Mouse (Mus musculus): ENCODE data around the gene Vps13d. TPM values are rescaled to one million over a fixed set of nuclear protein-coding genes. Genes with fewer than 3 reads are reported as not detected.

Vps13d gene
- total and polyA plus RNA-seq, 3 experiments, result 9.4 to 9.8 (median 9.7) TPM

DNA sequence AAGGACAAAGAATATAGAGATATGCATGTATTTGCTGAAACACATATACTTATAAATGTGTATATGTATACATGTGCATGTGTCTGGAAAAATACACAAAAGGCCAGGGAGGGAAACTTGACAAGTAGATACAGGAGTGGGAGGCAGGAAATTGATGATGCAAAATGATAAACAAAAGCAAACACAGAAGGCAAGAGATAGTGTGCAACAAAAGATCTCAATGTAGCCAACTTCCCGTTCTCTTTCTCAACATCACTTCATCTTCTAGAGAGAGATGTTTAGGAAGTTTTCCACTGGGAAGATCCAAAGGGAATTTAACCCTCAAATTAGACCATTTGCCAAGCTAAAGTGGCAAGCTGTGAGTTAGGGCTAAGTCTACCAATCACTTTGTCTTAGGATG lies 238.5 kb downstream of the Vps13d start:
- no peaks in the 10 kb centered on the region for H3K36me3 ChIP-seq (replicated peaks in 1 of 2; ENCODE audit: control insufficient read depth in 1 of 2, insufficient read depth in 1 of 2, low read length in 1 of 2)
- no peaks in the 10 kb centered on the region for H3K79me2 ChIP-seq (replicated peaks; ENCODE audit: control insufficient read depth, extremely low read depth, insufficient read depth, poor library complexity, severe bottlenecking)
- H3K4me2 ChIP-seq (ENCODE audit: insufficient read depth, low read depth, poor library complexity, severe bottlenecking), result no peak overlapping the region
- peaks cover 4% of the 10 kb centered on the region in 2 experiments; a peak in 3 of 4 replicates for H3K4me1 ChIP-seq (ENCODE audit: control insufficient read depth in 1 of 2, insufficient read depth in 2 of 2)
- H3K27ac ChIP-seq (ENCODE audit: insufficient read depth, low read depth), result no peak overlapping the region
- no peaks in the 10 kb centered on the region for H3K27me3 ChIP-seq (replicated peaks)
- in situ Hi-C loops (cut with MboI; ENCODE audit: low pct_ligation_motif_present, low pct_unique_long_range_greater_than_20kb, low sequenced_read_pairs), result no loop called here
- DNase-seq (ENCODE audit: extremely low read depth), result no peak
- H3K9ac ChIP-seq (ENCODE audit: insufficient read depth, low read depth), result no peak overlapping the region
- H3K9me3 ChIP-seq (replicated peaks; ENCODE audit: low read length), result no peaks in the 10 kb centered on the region
- no peak for TF ChIP-seq MYC (IDR thresholded peaks at IDR 0.05; ENCODE audit: low read depth, low read length)
- no peak for TF ChIP-seq SMC3 (IDR thresholded peaks at IDR 0.05; ENCODE audit: low read depth, low read length)
- no peak for TF ChIP-seq RCOR1 (conservative IDR thresholded peaks at IDR 0.05; ENCODE audit: low read depth, low read length)
- no peak for TF ChIP-seq IRF4 (IDR thresholded peaks at IDR 0.05; ENCODE audit: low read depth, low read length)
- TF ChIP-seq MAZ (IDR thresholded peaks at IDR 0.05; ENCODE audit: low read depth, low read length), result no peak
- TF ChIP-seq MEF2A (IDR thresholded peaks at IDR 0.05; ENCODE audit: borderline replicate concordance, low read depth, low read length), result no peak
- no peak for TF ChIP-seq POLR2AphosphoS2 (IDR thresholded peaks at IDR 0.05; ENCODE audit: low read depth, low read length)
- TF ChIP-seq RAD21 (IDR thresholded peaks at IDR 0.05; ENCODE audit: low read depth, low read length), result no peak
- no peak for TF ChIP-seq TBP (conservative IDR thresholded peaks at IDR 0.05; ENCODE audit: low read depth, low read length)
- TF ChIP-seq TCF12 (IDR thresholded peaks at IDR 0.05; ENCODE audit: low read depth, low read length), result no peak
- TF ChIP-seq ZKSCAN1 (IDR thresholded peaks at IDR 0.05; ENCODE audit: borderline replicate concordance, low read depth, low read length), result no peak
- TF ChIP-seq USF1 (IDR thresholded peaks at IDR 0.05; ENCODE audit: low read depth, low read length), result no peak
- TF ChIP-seq CTCF (conservative IDR thresholded peaks at IDR 0.05 in 1 of 2, IDR thresholded peaks at IDR 0.05 in 1 of 2; ENCODE audit: low read depth in 2 of 2, low read length in 2 of 2), result no peak
- TF ChIP-seq BHLHE40 (IDR thresholded peaks at IDR 0.05; ENCODE audit: low read depth, low read length), result no peak
- no peak for TF ChIP-seq PAX5 (IDR thresholded peaks at IDR 0.05; ENCODE audit: low read length)
- no peak overlapping the region for H3K4me3 ChIP-seq (replicated peaks in 1 of 3; ENCODE audit: low read depth in 2 of 3, low read length in 2 of 3, poor library complexity in 1 of 3)
- dilution Hi-C loops (cut with MboI; ENCODE audit: extremely low pct_ligation_motif_present, extremely low pct_unique_long_range_greater_than_20kb, low sequenced_read_pairs), result no loop called here

GRCm38 (mm10) chr4:144955863-144956262 lies 238.9 kb downstream of the Vps13d start:
- DNase-seq (ENCODE audit: extremely low read depth), result no peak
- dilution Hi-C loops (cut with MboI; ENCODE audit: extremely low pct_ligation_motif_present, extremely low pct_unique_long_range_greater_than_20kb, low sequenced_read_pairs), result no loop called here
- Histone ChIP-seq H3K27ac (ENCODE audit: insufficient read depth, low read depth) (no peak overlapping the region), H3K4me3 (replicated peaks in 1 of 3; ENCODE audit: low read depth in 2 of 3, low read length in 2 of 3, poor library complexity in 1 of 3) (no peak overlapping the region), H3K36me3 (replicated peaks in 1 of 2; ENCODE audit: control insufficient read depth in 1 of 2, insufficient read depth in 1 of 2, low read length in 1 of 2) (no peaks in the 10 kb centered on the region), H3K4me2 (ENCODE audit: insufficient read depth, low read depth, poor library complexity, severe bottlenecking) (no peak overlapping the region), H3K27me3 (replicated peaks) (no peaks in the 10 kb centered on the region), H3K9ac (ENCODE audit: insufficient read depth, low read depth) (no peak overlapping the region), H3K9me3 (replicated peaks; ENCODE audit: low read length) (no peaks in the 10 kb centered on the region), H3K79me2 (replicated peaks; ENCODE audit: control insufficient read depth, extremely low read depth, insufficient read depth, poor library complexity, severe bottlenecking) (no peaks in the 10 kb centered on the region), H3K4me1 (ENCODE audit: control insufficient read depth in 1 of 2, insufficient read depth in 2 of 2) (peaks cover 4% of the 10 kb centered on the region in 2 experiments; a peak in 3 of 4 replicates)
- in situ Hi-C loops (cut with MboI; ENCODE audit: low pct_ligation_motif_present, low pct_unique_long_range_greater_than_20kb, low sequenced_read_pairs), result no loop called here
- TF ChIP-seq MEF2A (IDR thresholded peaks at IDR 0.05; ENCODE audit: borderline replicate concordance, low read depth, low read length) (no peak), USF1 (IDR thresholded peaks at IDR 0.05; ENCODE audit: low read depth, low read length) (no peak), ZC3H11A (IDR thresholded peaks at IDR 0.05; ENCODE audit: low read depth, low read length) (no peak), E2F4 (IDR thresholded peaks at IDR 0.05; ENCODE audit: insufficient replicate concordance, low read depth, low read length) (no peak), MYC (IDR thresholded peaks at IDR 0.05; ENCODE audit: low read depth, low read length) (no peak), MXI1 (IDR thresholded peaks at IDR 0.05; ENCODE audit: low read depth, low read length) (no peak), JUND (conservative IDR thresholded peaks at IDR 0.05; ENCODE audit: low read depth, low read length) (no peak), EP300 (IDR thresholded peaks at IDR 0.05; ENCODE audit: low read length) (no peak), CHD1 (IDR thresholded peaks at IDR 0.05; ENCODE audit: low read depth, low read length) (no peak), PAX5 (IDR thresholded peaks at IDR 0.05; ENCODE audit: low read length) (no peak), SIN3A (IDR thresholded peaks at IDR 0.05; ENCODE audit: low read length) (no peak), TBP (conservative IDR thresholded peaks at IDR 0.05; ENCODE audit: low read depth, low read length) (no peak), MAZ (IDR thresholded peaks at IDR 0.05; ENCODE audit: low read depth, low read length) (no peak), BHLHE40 (IDR thresholded peaks at IDR 0.05; ENCODE audit: low read depth, low read length) (no peak), RAD21 (IDR thresholded peaks at IDR 0.05; ENCODE audit: low read depth, low read length) (no peak), IRF4 (IDR thresholded peaks at IDR 0.05; ENCODE audit: low read depth, low read length) (no peak), GABPA (IDR thresholded peaks at IDR 0.05; ENCODE audit: insufficient replicate concordance, low read depth, low read length) (no peak), SMC3 (IDR thresholded peaks at IDR 0.05; ENCODE audit: low read depth, low read length) (no peak)

Measured in CH12.LX (cell line).